Mouse (Mus musculus) spleen, postnatal 4 days (tissue): ENCODE measurements around the gene Pex26.

Experiments used
- DNase-seq, 2 experiments: peaks; one replicate each; pipeline ENCODE4 v3.0.0; 2022; ENCODE audit warnings: low spot score in 2 of 2

The Pex26 gene

DNA sequence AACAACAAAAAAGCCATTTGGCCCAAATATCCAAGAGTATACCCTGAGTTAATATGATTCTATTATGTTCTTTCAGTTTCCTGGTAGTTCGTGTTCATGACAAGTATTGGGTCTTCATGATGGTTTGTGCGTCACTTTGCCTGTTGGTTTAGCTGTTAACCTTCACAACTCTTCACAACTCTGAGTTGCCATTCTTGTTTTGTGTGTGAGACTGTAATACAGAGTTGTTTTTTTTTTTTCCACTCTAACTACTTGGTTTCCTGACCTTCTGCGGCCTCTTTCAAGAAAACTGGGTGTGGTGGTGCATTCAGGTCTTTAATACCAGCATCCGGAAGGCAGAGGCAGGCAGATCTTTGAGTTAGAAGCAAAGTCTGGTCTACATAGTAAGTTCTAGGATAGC, 54.7 kb downstream of the Pex26 start:
- DNase-seq = no peak

DNA sequence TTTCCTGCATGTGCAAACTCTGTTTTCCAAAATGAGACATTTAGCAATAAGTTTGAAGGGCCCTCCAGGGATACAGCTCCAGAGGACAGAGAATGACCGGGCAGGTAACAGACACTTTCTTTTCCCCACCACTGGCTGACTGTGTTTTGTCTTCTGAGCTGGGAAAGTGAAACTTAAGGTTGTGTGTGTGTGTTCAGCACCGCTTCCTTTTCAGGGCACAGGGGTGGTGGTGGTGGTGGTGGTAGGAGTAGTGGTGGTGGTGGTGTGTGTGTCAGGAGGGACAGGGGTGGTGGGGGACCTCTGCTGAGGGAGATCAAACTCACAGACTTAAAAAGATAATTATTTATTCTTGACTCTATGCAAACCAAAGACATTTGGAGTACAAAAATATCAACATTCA, 58.3 kb downstream of the Pex26 start:
- no peak for DNase-seq

DNA sequence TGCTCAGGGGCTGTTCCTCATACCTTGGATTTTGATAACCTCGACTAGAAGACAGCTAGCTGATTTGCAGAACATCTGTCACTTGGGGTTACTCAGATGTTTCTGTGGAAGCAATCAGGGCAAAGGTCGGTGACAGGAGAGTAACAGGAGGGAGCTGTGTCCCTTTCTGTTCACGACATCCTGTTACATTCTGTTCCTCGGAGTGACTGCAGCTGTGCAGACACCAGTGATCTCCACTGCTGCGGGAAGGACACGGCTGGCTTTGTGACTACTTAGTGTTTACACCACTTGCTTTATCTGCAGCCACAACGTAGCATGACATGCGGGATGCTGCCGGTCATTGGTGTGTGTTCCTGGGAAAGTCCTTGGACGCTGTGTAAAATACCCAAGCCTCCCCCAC, 59.7 kb downstream of the Pex26 start:
- no peak for DNase-seq

DNA sequence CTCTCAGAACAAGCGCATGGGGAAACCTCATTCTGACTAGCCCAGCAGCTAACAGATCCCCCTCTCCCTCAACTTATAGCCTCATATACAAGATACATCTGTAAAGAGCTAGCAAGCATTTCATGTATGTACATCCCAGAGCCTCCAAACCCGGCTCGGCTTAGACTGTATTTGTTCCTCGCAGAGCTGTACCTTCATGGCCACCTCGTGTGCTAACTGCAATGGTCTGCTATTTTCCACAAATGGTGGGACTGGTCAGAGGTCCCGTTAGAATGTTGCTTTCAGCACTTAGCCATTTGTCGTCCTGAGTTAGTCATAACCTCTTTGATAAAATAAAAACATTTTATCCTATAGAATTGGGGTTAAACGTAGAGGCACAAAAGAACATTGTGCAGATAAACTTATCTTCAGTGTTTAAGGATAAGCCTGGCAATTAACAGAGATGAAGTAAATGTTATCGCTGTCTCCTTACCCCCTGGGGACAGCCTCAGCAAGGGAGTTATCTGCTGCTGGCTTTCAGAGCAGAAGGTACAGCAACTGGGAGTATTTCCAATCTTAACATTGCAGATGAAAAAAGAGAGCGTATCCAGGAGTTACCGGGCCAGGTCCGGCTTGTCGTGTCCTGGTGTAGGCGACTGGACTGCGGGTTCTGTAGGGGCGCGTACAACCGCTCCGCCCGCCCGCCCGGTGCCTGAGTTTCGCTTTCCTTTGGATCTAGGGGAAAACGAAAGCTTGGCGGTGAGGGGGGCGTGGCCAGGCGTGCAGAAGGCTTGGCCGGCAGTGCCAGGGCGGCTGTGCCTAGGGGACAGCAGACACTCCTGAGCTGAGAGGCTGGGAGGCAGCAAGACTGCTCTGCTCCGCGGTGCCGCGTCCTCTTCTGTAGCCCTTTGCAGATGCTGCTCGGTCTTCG, 61.9 kb downstream of the Pex26 start, which contains the start of gene Usp18:
TSS of gene Usp18 (plus strand) at position 780 of the 910 bp plus-strand sequence.
- DNase-seq = peak; percentile 88 to 93

DNA sequence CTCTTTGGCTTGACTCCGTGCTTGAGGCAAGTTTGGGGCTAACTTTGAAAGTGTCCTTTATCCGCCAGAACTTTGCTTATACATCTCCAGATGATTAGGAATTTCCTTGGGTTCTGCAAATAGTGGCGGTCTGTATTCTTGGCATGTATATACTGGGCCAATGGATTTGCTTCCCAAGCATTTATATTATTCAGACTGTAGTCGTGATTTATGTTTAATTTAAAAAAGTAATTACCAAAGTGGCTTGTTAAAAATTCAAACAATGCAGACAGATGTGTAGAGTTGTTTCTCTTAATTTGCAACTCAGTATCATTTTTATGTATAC, 62.5 kb downstream of the Pex26 start:
- no peak for DNase-seq
